Mouse (Mus musculus): ENCODE results near the gene Cldn13. TPM values are rescaled to one million over a fixed set of nuclear protein-coding genes. Genes with fewer than 3 reads are reported as not detected.
"Not testable (repeated sequence)": the region's sequence is repeated elsewhere in the genome, so short reads cannot be mapped to it uniquely, and the experiment has no call there.

Gene Cldn13
- polyA plus RNA-seq, 1 experiment, result 11.2 TPM

GRCm38 (mm10) chr5:134944179-134944578 is 28.9 kb upstream of the Cldn13 start:
- TF ChIP-seq POLR2A (IDR thresholded peaks at IDR 0.05; ENCODE audit: control insufficient read depth, low read depth, low read length) (no peak), CTCF (IDR thresholded peaks at IDR 0.05; ENCODE audit: control insufficient read depth, insufficient read depth, insufficient replicate concordance, low read depth, low read length) (no peak)

GRCm38 (mm10) chr5:134942740-134943139 is 27.4 kb upstream of the Cldn13 start:
- H3K27me3 ChIP-seq (ENCODE audit: control insufficient read depth, insufficient read depth, low read length), result peaks cover 2% of the 10 kb centered on the region; the same call in 1 of the 2 replicates
- H3K4me1 ChIP-seq (ENCODE audit: control insufficient read depth, insufficient read depth, low read length), result peaks cover 15% of the 10 kb centered on the region
- TF ChIP-seq POLR2A (IDR thresholded peaks at IDR 0.05; ENCODE audit: control insufficient read depth, low read depth, low read length) (no peak), CTCF (IDR thresholded peaks at IDR 0.05; ENCODE audit: control insufficient read depth, insufficient read depth, insufficient replicate concordance, low read depth, low read length) (no peak)
- no peak overlapping the region for H3K27ac ChIP-seq (ENCODE audit: control insufficient read depth, insufficient read depth, low read depth, low read length)
- H3K4me3 ChIP-seq (ENCODE audit: control insufficient read depth, low read depth, low read length), result no peak overlapping the region
- no peaks in the 10 kb centered on the region for H3K36me3 ChIP-seq (ENCODE audit: control insufficient read depth, insufficient read depth, low read length)

More at GRCm38 (mm10) chr5:134944179-134944578, 28.9 kb upstream of the Cldn13 start:
- Histone ChIP-seq H3K27ac (ENCODE audit: control insufficient read depth, insufficient read depth, low read depth, low read length) (no peak overlapping the region), H3K4me3 (ENCODE audit: control insufficient read depth, low read depth, low read length) (no peak overlapping the region), H3K27me3 (ENCODE audit: control insufficient read depth, insufficient read depth, low read length) (peaks cover 2% of the 10 kb centered on the region; the same call in 1 of the 2 replicates), H3K4me1 (ENCODE audit: control insufficient read depth, insufficient read depth, low read length) (peaks cover 15% of the 10 kb centered on the region), H3K36me3 (ENCODE audit: control insufficient read depth, insufficient read depth, low read length) (no peaks in the 10 kb centered on the region)

GRCm38 (mm10) chr5:134941472-134942209 is 26.3 kb upstream of the Cldn13 start:
- Histone ChIP-seq H3K27ac (ENCODE audit: control insufficient read depth, insufficient read depth, low read depth, low read length) (no peak overlapping the region), H3K36me3 (ENCODE audit: control insufficient read depth, insufficient read depth, low read length) (no peaks in the 10 kb centered on the region), H3K27me3 (ENCODE audit: control insufficient read depth, insufficient read depth, low read length) (peaks cover 2% of the 10 kb centered on the region; the same call in 1 of the 2 replicates), H3K4me3 (ENCODE audit: control insufficient read depth, low read depth, low read length) (no peak overlapping the region), H3K4me1 (ENCODE audit: control insufficient read depth, insufficient read depth, low read length) (peaks cover 13% of the 10 kb centered on the region)
- no peak for TF ChIP-seq POLR2A (IDR thresholded peaks at IDR 0.05; ENCODE audit: control insufficient read depth, low read depth, low read length)
- no peak for TF ChIP-seq CTCF (IDR thresholded peaks at IDR 0.05; ENCODE audit: control insufficient read depth, insufficient read depth, insufficient replicate concordance, low read depth, low read length)

- H3K4me3 ChIP-seq (ENCODE audit: control insufficient read depth, low read depth, low read length); H3K27me3 ChIP-seq (ENCODE audit: control insufficient read depth, insufficient read depth, low read length); H3K27ac ChIP-seq (ENCODE audit: control insufficient read depth, insufficient read depth, low read depth, low read length); H3K36me3 ChIP-seq (ENCODE audit: control insufficient read depth, insufficient read depth, low read length): not testable (repeated sequence)
- H3K4me1 ChIP-seq (ENCODE audit: control insufficient read depth, insufficient read depth, low read length), result peaks cover 11% of the 10 kb centered on the region
Observed at GRCm38 (mm10) chr5:134939554-134939953, 24.2 kb upstream of the Cldn13 start.

GRCm38 (mm10) chr5:134939069-134939468 is 23.7 kb upstream of the Cldn13 start:
- H3K4me1 ChIP-seq (ENCODE audit: control insufficient read depth, insufficient read depth, low read length), result peaks cover 11% of the 10 kb centered on the region
- no peak overlapping the region for H3K4me3 ChIP-seq (ENCODE audit: control insufficient read depth, low read depth, low read length)
- TF ChIP-seq CTCF (IDR thresholded peaks at IDR 0.05; ENCODE audit: control insufficient read depth, insufficient read depth, insufficient replicate concordance, low read depth, low read length), result no peak
- TF ChIP-seq POLR2A (IDR thresholded peaks at IDR 0.05; ENCODE audit: control insufficient read depth, low read depth, low read length), result no peak
- H3K36me3 ChIP-seq (ENCODE audit: control insufficient read depth, insufficient read depth, low read length), result no peaks in the 10 kb centered on the region
- H3K27ac ChIP-seq (ENCODE audit: control insufficient read depth, insufficient read depth, low read depth, low read length), result no peak overlapping the region
- no peaks in the 10 kb centered on the region for H3K27me3 ChIP-seq (ENCODE audit: control insufficient read depth, insufficient read depth, low read length)

- H3K36me3 ChIP-seq (ENCODE audit: control insufficient read depth, insufficient read depth, low read length), result no peaks in the 10 kb centered on the region
- TF ChIP-seq CTCF (IDR thresholded peaks at IDR 0.05; ENCODE audit: control insufficient read depth, insufficient read depth, insufficient replicate concordance, low read depth, low read length), result no peak
- TF ChIP-seq POLR2A (IDR thresholded peaks at IDR 0.05; ENCODE audit: control insufficient read depth, low read depth, low read length), result no peak
- H3K27me3 ChIP-seq (ENCODE audit: control insufficient read depth, insufficient read depth, low read length), result no peaks in the 10 kb centered on the region
- H3K4me1 ChIP-seq (ENCODE audit: control insufficient read depth, insufficient read depth, low read length), result peaks cover 22% of the 10 kb centered on the region
- no peak overlapping the region for H3K27ac ChIP-seq (ENCODE audit: control insufficient read depth, insufficient read depth, low read depth, low read length)
- no peak overlapping the region for H3K4me3 ChIP-seq (ENCODE audit: control insufficient read depth, low read depth, low read length)
Observed at GRCm38 (mm10) chr5:134936626-134937185, 21.4 kb upstream of the Cldn13 start.

- Histone ChIP-seq H3K27me3 (ENCODE audit: control insufficient read depth, insufficient read depth, low read length) (no peaks in the 10 kb centered on the region), H3K4me1 (ENCODE audit: control insufficient read depth, insufficient read depth, low read length) (peaks cover 24% of the 10 kb centered on the region), H3K4me3 (ENCODE audit: control insufficient read depth, low read depth, low read length) (no peak overlapping the region), H3K27ac (ENCODE audit: control insufficient read depth, insufficient read depth, low read depth, low read length) (no peak overlapping the region), H3K36me3 (ENCODE audit: control insufficient read depth, insufficient read depth, low read length) (no peaks in the 10 kb centered on the region)
- TF ChIP-seq CTCF (IDR thresholded peaks at IDR 0.05; ENCODE audit: control insufficient read depth, insufficient read depth, insufficient replicate concordance, low read depth, low read length) (no peak), POLR2A (IDR thresholded peaks at IDR 0.05; ENCODE audit: control insufficient read depth, low read depth, low read length) (no peak)
Observed at GRCm38 (mm10) chr5:134936051-134936450, 20.7 kb upstream of the Cldn13 start.
